Mouse (Mus musculus) lung, embryonic 16.5 days (tissue): ENCODE data around the gene Gm45837. TPM values are rescaled to one million over a fixed set of nuclear protein-coding genes. Genes with fewer than 3 reads are reported as not detected.

Source experiments
- ATAC-seq: fragments of 200-750 bp; cut with Nextera tagmentation; 2 replicates; pipeline ENCODE4 v1.8.0; 2017; ENCODE audit warnings: low read depth, mild to moderate bottlenecking, moderate library complexity
- H3K27ac ChIP-seq: fragments of 300-500 bp; sonication (generic); 2 replicates; pipeline ENCODE4 v1.5.1; 2014; ENCODE audit warnings: mild to moderate bottlenecking, control low read depth, low read length
- H3K27me3 ChIP-seq: fragments of 300-500 bp; sonication (generic); 2 replicates; pipeline ENCODE4 v1.6.1; 2014; ENCODE audit warnings: low read depth, low read length, mixed read lengths; ENCODE audit not compliant: control insufficient read depth, insufficient read depth
- H3K36me3 ChIP-seq: fragments of 300-500 bp; sonication (generic); 2 replicates; pipeline ENCODE4 v1.6.1; 2014; ENCODE audit warnings: low read length; ENCODE audit not compliant: control insufficient read depth, insufficient read depth
- H3K4me1 ChIP-seq: fragments of 300-500 bp; sonication (generic); replicated peaks from 2 replicates; pipeline ENCODE4 v1.6.1; 2014; ENCODE audit warnings: low read length, mixed read lengths; ENCODE audit not compliant: control insufficient read depth, insufficient read depth
- H3K4me2 ChIP-seq: fragments of 300-500 bp; sonication (generic); 2 replicates; pipeline ENCODE4 v1.6.1; 2014; ENCODE audit warnings: low read depth, low read length, control low read depth
- H3K4me3 ChIP-seq: fragments of 300-500 bp; sonication (generic); 2 replicates; pipeline ENCODE4 v1.5.1; 2014; ENCODE audit warnings: mild to moderate bottlenecking, low read length, control low read depth
- H3K9ac ChIP-seq: fragments of 300-500 bp; sonication (generic); 2 replicates; pipeline ENCODE4 v1.6.1; 2014; ENCODE audit warnings: low read length, control low read depth
- H3K9me3 ChIP-seq: fragments of 300-500 bp; sonication (generic); 2 replicates; pipeline ENCODE4 v1.6.1; 2016; ENCODE audit warnings: low read length; ENCODE audit not compliant: control insufficient read depth
- WGBS: fragments of 180-500 bp; shearing (Covaris S2); extraction: QIAGEN DNeasy Blood & Tissue Kit; methylation state at CpG from one replicate; pipeline ENCODE4 v1.1.7; 2014; 5-methylcytosine and 5-hydroxymethylcytosine counted together
- polyA plus RNA-seq: library from polyadenylated mRNA; unstranded; fragments of >200 nt; fragmentation: Nextera tagmentation; extraction: Ambion mirVana; gene quantifications from 2 replicates; pipeline ENCODE4 v1.2.1, GENCODE M21; 2015

Gene Gm45837
- polyA plus RNA-seq, 1 experiment from 2014 or later: 2.4 TPM

GRCm38 (mm10) chr7:101537541-101537940, 126.9 kb downstream of the Gm45837 start:
- Histone ChIP-seq H3K27me3 (no peaks in the 10 kb centered on the region), H3K27ac (no peak overlapping the region), H3K9ac (no peak overlapping the region), H3K4me1 (no peaks in the 10 kb centered on the region), H3K4me2 (no peak overlapping the region), H3K36me3 (no peaks in the 10 kb centered on the region), H3K4me3 (no peak overlapping the region), H3K9me3 (no peaks in the 10 kb centered on the region)
- ATAC-seq: no peak
- WGBS: 40% methylated on average over 8 of the region's 8 CpGs

GRCm38 (mm10) chr7:101538141-101538933, 127.7 kb downstream of the Gm45837 start:
- no peaks in the 10 kb centered on the region for H3K36me3 ChIP-seq
- H3K4me3 ChIP-seq: no peak overlapping the region
- 36% methylated on average over 14 of the region's 14 CpGs for WGBS
- no peak overlapping the region for H3K27ac ChIP-seq
- H3K4me2 ChIP-seq: no peak overlapping the region
- H3K9ac ChIP-seq: no peak overlapping the region
- no peaks in the 10 kb centered on the region for H3K4me1 ChIP-seq
- no peaks in the 10 kb centered on the region for H3K27me3 ChIP-seq
- ATAC-seq: 0 out of 2 replicates have a peak, but pooled peaks have one; percentile 23
- H3K9me3 ChIP-seq: no peaks in the 10 kb centered on the region

GRCm38 (mm10) chr7:101539774-101540173, 129.1 kb downstream of the Gm45837 start:
- no peaks in the 10 kb centered on the region for H3K27me3 ChIP-seq
- WGBS: 37% methylated on average over 9 of the region's 9 CpGs
- H3K4me1 ChIP-seq: no peaks in the 10 kb centered on the region
- no peak overlapping the region for H3K4me2 ChIP-seq
- ATAC-seq: no peak
- H3K9me3 ChIP-seq: no peaks in the 10 kb centered on the region
- no peak overlapping the region for H3K4me3 ChIP-seq
- no peak overlapping the region for H3K27ac ChIP-seq
- H3K9ac ChIP-seq: no peak overlapping the region
- H3K36me3 ChIP-seq: no peaks in the 10 kb centered on the region

GRCm38 (mm10) chr7:101540684-101541083, 130.0 kb downstream of the Gm45837 start:
- Histone ChIP-seq H3K4me2 (no peak overlapping the region), H3K27me3 (no peaks in the 10 kb centered on the region), H3K9me3 (no peaks in the 10 kb centered on the region), H3K4me1 (no peaks in the 10 kb centered on the region), H3K27ac (no peak overlapping the region), H3K4me3 (no peak overlapping the region), H3K36me3 (no peaks in the 10 kb centered on the region), H3K9ac (no peak overlapping the region)
- no peak for ATAC-seq
- 45% methylated on average over 5 of the region's 5 CpGs for WGBS

- H3K9me3 ChIP-seq: no peaks in the 10 kb centered on the region
- H3K27me3 ChIP-seq: no peaks in the 10 kb centered on the region
- H3K4me2 ChIP-seq: no peak overlapping the region
- WGBS: 3% methylated on average over 11 of the region's 11 CpGs
- peak; percentile 51; the same call in 1 of the 2 replicates for ATAC-seq
- H3K9ac ChIP-seq: no peak overlapping the region
- no peaks in the 10 kb centered on the region for H3K4me1 ChIP-seq
- no peak overlapping the region for H3K27ac ChIP-seq
- no peaks in the 10 kb centered on the region for H3K36me3 ChIP-seq
- no peak overlapping the region for H3K4me3 ChIP-seq
These were observed 130.4 kb downstream of the Gm45837 start for GRCm38 (mm10) chr7:101541132-101541531.

GRCm38 (mm10) chr7:101541734-101542133, 131.0 kb downstream of the Gm45837 start:
- Histone ChIP-seq H3K27ac (no peak overlapping the region), H3K36me3 (no peaks in the 10 kb centered on the region), H3K9me3 (no peaks in the 10 kb centered on the region), H3K4me2 (no peak overlapping the region), H3K27me3 (no peaks in the 10 kb centered on the region), H3K4me1 (no peaks in the 10 kb centered on the region), H3K4me3 (no peak overlapping the region), H3K9ac (no peak overlapping the region)
- WGBS: 82% methylated on average over 10 of the region's 10 CpGs
- no peak for ATAC-seq

- no peaks in the 10 kb centered on the region for H3K27me3 ChIP-seq
- H3K36me3 ChIP-seq: no peaks in the 10 kb centered on the region
- WGBS: 78% methylated on average over 3 of the region's 3 CpGs
- no peaks in the 10 kb centered on the region for H3K4me1 ChIP-seq
- no peak overlapping the region for H3K9ac ChIP-seq
- H3K9me3 ChIP-seq: no peaks in the 10 kb centered on the region
- no peak for ATAC-seq
- H3K4me2 ChIP-seq: no peak overlapping the region
- H3K4me3 ChIP-seq: no peak overlapping the region
- no peak overlapping the region for H3K27ac ChIP-seq
These were observed 137.0 kb downstream of the Gm45837 start for GRCm38 (mm10) chr7:101547651-101548050.

GRCm38 (mm10) chr7:101549266-101549665, 138.6 kb downstream of the Gm45837 start:
- Histone ChIP-seq H3K4me1 (no peaks in the 10 kb centered on the region), H3K9me3 (no peaks in the 10 kb centered on the region), H3K4me3 (no peak overlapping the region), H3K9ac (no peak overlapping the region), H3K36me3 (no peaks in the 10 kb centered on the region), H3K27ac (no peak overlapping the region), H3K27me3 (no peaks in the 10 kb centered on the region), H3K4me2 (no peak overlapping the region)
- ATAC-seq: no peak
- WGBS: 73% methylated on average over 3 of the region's 3 CpGs

GRCm38 (mm10) chr7:101550686-101551485, 140.2 kb downstream of the Gm45837 start:
- WGBS: 45% methylated on average over 7 of the region's 7 CpGs
- Histone ChIP-seq H3K9ac (no peak overlapping the region), H3K4me3 (no peak overlapping the region), H3K4me2 (no peak overlapping the region), H3K27ac (no peak overlapping the region), H3K9me3 (no peaks in the 10 kb centered on the region), H3K36me3 (no peaks in the 10 kb centered on the region), H3K4me1 (no peaks in the 10 kb centered on the region), H3K27me3 (no peaks in the 10 kb centered on the region)
- ATAC-seq: no peak
